Mouse (Mus musculus) ovary, postnatal 10 days (tissue): ENCODE measurements around the gene Slc2a9.

Source experiments
- DNase-seq: peaks from one replicate; pipeline ENCODE4 v3.0.0; 2022; ENCODE audit warnings: low spot score

Slc2a9 gene

DNA sequence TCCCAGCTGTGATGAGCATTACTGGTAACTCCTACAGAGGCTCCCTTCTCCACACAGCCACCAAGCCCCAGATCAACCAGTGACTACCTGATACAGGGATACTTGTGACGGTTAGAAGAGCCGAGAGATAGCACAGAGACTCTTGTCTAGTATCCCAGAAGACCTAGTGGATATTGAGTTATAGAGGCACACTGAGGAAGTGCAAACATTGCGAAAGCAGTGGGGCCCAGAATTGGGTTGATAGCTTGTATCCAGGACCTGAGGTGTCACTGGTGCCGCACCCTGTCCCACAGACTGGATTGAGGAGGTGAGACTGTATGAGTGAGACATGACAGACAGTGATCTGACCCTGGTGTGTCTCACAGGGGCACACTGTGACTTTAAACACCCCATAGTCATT, at the start of gene Slc2a9:
TSS of gene Slc2a9 (minus strand) at position 152 of the 400 bp plus-strand sequence.
- DNase-seq, result no peak

DNA sequence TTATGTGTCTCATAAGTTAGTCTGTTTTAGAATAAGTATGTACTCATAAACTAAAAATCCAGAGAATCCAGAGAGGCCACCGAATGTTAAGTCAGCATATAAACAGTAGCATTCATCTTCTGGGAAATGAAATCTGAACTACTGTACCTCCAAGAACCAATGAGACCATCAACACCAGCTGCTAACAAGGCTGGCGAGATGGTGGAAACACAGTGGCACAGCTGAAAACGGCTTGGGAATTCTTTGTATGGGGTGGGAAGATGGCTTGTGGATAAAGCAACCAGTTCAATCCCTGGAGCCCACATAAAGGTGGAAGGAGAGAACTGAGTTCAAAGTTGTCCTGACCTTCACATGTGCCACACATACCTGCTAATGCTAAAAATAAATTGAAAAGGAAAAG, 49.7 kb upstream of the Slc2a9 start:
- no peak for DNase-seq

DNA sequence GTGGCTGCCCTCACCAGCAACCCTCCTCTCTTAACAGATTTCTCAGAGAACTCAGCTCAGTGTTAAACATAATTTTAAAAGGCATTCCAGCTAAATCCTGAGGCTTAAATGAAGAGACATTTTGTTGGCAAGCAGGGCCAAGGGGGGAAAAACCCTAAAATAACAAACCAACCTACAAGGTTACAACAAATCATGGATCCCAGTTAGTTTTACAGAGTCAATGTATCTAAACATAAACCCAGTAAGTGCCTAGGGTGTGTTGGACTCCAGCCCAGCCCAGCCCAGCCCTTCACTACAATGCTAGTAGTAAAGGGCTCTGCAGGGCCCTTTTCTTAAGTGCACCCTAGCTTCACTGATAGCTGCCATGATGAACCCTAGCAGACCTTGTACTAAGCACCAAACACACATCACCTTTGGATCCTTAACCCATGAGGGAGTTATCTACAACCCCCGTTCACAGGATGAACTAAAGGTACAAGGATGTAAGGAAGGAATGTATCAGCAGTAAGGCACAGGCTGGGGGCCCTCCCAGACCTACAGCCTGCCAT, 47.4 kb upstream of the Slc2a9 start:
- no peak for DNase-seq

DNA sequence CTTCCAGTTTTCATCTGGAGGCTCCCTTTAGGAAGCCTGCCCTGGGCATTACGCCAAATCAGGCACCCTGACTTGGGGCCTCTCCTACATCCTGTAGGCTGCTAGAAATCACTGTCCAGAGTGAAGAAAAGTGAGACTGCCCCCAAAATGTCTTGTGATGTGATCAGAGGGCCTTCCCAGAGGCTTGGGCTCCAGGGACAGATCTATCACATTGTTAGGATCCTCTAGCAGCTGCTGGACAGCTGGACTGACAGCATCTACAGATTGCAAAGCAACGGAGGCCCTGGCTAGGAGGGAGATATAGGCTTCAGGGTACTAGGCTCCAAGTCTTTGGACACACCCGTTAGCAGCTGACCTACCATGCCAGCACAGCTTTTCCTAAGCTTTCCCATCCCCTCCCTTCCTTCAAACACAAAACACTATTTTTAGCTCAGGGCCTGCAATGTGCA, 46.5 kb upstream of the Slc2a9 start:
- DNase-seq, result no peak

DNA sequence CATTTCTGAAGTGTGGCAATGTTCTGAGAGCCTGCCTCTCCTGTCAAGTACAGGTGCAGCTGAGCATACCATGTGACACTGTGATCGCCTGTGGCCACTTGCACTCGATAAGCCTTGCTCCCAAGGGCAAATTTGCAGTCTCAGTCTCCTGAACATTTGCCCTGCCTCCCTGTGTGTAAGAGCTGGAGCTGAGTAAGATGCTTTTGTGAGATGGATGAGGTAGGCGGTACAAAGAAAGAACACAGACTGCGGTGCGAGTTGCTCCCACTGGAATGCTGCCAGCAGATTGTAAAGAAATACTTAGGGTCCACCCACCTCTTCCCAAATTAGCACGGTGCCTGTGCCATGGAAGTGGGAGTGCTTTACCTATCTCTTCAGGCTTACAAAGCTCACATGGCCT, 44.4 kb upstream of the Slc2a9 start:
- no peak for DNase-seq

DNA sequence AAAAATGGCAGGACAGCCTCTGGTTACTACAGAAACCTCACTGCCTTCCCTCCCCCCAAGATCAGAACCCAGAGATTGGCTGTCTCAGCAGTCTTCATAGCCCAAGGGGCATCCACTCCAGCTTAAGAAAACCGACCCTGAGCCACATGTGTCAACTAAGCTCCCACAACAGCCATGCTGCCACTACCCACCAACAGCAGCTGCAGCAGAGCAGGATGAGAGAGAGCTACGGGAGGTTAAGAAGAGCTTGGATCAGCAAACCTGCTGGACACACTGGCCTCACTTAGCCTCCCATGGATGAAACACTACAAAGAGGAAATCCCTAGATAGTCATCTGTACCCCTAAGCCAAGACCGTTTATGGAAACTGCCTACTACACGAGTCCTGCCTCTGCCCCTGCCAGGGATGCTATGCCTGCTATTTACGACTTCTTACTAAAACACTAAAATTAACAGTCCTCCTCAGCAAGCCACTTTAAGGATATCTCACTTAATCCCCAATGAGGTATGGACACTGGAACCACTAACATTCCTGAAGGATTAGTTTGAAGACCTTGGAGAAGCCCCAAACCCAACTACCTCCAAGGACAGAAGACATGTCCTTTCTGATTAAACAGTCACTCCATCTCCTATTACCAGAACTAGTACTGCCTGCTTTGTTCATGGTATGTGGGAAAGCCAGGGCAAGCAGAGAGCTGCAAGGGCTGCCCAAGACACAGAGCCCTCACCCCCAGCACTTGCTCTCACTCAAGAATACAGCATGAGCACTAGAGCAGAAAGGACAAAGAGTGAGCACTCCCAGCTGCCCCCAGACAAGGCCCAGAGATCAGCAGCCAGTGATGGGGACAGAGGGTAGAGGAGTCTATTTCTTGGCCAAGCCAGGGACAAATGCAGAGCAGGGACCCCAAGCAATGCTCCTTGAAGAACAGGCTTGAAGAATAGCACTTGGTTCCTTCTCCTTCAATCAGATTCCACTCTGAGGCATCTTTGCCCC, 41.8 kb upstream of the Slc2a9 start:
- DNase-seq, result no peak

DNA sequence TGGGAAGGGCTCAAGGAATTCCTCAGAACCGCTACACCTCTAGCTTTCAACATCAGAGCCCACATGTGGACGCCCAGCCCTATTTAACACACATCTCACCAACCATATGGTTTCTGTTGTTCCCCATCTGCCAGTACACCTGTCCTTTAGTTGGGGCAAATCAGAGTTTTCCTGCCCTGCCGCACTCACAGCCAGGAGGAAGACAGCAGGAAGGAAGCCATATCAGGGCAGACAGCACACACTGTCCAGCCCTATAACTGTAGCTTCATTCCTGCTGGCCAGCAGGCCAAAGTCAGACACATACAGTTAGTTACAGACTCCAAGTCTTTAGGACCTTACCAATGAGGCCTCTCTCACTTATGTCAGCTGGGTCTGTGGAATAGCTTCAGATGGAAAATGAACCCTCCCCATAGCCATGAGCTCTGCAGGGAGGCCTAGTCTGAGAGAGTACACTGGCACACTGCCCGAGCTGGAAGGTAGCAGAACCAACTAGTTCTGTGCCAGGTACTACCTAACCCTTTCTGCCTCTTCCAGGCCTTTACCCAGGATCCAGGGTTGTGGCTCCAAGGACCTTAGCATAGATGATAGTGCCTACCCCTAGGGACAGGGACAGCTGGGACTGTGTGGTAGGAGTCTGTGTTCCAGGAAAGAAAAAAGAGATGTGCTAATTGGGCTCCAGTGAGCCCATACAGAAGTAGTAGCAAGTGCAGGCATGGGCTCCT, 40.7 kb upstream of the Slc2a9 start:
- no peak for DNase-seq

DNA sequence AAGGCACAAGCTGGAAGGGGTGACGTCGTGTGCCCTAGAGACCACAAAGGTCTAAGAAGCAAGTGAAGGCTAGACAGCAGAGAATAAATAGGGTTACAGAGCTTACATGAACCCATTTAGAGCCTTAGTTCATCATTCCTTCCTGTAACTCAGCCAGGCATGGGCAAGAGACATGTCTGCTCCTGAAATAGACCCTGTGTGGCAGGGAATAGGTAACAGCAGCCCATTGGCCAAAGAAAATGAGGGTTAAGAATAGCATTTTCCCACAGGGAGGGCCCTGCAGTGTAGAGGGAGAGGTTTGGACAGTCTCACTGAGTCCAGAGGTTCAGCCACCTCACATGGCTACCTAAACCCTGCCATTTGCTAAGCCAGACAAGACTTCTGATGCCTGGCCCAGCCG, 38.8 kb upstream of the Slc2a9 start:
- DNase-seq, result no peak

DNA sequence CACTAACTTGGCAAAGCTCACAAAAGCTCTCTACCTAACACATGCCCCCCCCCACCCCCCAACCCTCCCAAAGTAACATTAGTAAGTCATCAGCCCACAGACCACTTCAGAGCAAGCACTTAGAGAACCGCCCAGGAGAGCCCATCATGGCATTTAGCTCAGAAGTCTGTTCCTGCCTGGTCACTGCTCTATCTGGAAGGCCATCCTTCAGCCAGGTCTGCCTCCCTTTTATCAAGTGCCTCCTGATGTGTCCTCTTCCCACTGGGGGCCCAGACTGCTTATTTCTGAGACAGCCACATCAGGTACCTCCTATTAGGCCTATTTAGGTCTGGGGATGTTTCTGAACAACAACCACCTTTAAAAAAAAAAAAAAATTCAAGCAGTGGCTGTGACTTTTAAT, 38.0 kb upstream of the Slc2a9 start:
- DNase-seq, result no peak

DNA sequence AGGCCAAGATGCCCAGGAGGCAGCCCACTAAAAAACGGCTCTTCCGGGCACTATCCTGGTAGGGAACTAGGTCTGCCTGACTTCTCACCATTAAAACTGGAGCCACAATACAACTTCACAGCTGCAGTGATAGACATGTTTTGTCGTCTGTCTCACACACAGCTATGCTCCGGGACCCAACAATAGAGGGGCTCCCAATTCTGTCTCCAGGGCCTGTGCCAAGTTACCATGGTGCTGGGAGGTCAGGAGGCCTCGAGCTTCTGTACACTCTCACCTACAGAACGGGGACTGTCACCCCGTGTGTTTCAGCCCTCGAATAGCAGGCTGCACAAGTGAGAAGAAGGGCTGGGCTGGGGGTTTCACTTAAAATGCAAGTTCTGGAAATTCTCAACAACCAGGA, 35.6 kb upstream of the Slc2a9 start:
- DNase-seq, result no peak

DNA sequence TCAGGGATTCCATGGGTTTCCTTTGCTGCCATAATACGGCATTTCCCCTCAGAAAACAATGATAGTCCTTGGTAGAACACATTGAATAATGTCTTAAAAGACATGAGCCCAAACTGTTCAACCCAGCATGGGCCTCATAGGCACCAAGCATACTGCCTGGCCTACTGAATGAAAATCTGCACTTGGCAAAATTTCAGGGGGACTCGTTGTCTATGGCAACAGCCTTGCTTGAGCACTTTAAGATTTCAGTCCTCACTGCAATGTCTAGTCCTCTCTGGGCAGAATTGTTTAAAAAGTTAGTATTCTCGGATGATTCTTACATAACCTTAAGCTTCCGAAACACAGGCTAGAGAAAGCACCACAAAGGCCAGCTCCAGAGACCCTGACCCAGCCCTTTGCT, 34.9 kb upstream of the Slc2a9 start:
- no peak for DNase-seq

DNA sequence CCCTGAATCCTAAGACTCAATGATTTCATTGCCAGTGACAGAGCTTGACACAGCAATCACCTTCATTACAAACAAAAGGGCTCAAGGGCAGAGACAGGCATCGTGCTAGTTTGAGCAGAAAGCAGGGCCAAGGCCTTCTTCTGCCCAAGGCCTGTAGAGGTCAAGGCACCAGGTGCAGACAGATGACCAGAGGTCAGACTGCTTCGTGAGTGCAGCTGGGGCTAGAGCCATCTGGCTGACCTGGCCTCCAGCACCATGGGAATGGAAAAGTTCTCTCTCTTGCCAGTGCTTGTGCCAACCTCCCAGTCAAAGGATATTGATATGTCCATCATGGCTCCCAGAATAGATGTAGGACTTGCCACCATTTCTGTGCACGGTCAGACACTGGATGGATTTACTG, 33.9 kb upstream of the Slc2a9 start:
- no peak for DNase-seq

DNA sequence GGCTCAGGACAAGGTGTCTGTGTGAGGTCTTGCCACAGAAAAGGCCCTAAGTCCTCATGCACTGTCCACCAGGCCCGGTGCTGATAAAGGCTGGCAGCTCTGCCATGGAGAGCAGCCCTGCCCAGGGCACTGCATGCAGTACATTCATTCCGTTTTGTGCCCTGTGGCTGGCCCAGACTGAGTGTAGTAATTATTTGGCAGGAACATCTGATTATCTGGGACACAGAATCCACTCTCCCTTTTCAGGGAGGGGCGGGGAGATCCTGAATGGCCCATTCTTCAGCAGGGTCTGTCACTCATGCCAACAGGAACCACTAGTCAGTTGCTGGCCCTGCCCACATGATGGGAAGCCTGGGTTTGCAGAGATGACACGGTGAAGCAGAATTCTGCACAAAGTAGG, 29.1 kb upstream of the Slc2a9 start:
- DNase-seq, result no peak

DNA sequence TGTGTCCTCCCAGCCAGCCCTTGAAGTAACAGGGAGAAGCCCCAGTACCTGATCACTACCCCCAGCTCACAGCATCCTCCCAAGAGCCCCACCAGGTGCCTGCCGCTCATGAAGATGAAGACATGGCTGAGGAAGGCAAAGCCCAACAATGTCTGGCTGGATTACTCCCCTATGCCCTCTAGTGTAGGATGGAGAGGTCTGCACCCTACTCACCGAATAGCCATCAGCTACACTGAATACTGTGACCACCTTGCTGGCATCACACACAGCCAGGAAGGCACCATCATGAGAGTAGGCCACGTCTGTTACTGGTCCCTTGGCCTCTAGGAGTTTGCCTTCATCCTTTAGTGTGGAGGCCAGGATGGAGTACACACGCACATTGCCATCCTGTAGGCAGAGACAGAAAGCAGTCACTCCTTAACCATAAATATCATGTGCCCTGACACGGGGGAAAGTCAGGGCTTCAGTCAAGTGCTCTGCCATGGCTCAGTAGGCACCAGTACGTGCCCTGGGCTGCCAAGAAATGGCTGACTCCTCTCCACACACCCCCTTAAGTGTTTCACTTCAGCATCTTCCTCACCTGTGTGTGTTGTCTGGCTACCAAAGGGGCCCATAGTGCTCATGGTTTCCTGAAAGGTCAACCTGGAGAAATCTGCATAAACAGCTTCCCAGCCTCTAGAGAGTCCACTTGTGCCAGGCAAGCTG, 26.9 kb upstream of the Slc2a9 start:
- no peak for DNase-seq

DNA sequence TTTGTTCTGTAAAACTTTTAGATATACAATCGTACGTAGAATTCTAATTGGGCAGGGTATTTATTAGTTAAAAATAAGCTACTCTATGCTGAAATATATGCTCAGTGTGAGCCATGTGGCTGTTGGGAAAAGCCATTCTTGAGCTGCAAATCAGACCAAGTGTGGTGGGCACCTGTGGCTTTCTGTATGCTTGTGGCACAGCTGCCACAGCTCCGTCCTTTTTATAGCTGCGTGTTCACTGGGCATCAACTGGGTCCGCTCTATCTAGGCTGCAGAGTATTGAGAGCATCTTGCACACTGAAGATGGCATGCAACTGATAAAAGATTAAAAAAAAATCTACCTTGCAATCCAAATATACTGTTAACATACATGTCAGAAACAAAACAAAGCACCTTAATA, 20.0 kb upstream of the Slc2a9 start:
- DNase-seq, result no peak

DNA sequence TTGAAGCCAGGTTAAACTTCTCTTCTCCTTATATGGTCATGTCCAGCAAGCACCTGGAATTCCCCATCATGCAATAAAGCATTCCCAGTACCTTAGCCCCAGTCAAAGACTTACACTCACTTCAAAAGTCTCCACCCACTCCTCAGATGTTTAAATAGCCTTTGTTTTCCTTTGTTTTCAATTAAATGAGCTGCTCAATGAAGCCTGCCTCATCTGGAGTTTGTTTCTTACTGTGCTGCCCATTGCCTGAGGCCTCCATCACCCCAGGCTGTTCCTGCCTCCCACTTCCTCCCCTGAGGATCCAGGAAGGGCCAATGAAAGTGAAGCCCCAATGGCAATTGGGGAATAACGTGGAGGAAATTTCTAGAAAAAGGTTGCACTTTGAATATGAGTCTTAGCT, 17.9 kb upstream of the Slc2a9 start:
- DNase-seq, result no peak

DNA sequence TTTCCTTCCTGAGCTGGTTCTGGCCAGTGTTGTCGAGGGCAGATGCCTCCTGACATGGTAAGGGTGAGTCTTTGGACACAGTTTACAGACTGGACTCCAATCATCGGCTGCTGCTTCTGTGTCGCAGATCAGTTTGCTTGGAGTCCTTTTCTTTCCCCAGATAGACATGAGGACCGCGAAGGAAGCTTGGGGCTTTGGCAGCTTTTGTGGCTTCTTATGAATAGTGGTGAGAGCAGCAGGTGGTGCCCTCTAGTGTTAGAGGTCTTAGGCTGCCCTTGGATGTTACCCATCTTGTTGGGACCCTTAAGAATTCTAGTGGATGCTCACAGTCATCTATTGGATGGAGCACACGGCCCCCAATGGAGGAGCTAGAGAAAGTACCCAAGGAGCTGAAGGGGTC, 13.3 kb upstream of the Slc2a9 start:
- no peak for DNase-seq

DNA sequence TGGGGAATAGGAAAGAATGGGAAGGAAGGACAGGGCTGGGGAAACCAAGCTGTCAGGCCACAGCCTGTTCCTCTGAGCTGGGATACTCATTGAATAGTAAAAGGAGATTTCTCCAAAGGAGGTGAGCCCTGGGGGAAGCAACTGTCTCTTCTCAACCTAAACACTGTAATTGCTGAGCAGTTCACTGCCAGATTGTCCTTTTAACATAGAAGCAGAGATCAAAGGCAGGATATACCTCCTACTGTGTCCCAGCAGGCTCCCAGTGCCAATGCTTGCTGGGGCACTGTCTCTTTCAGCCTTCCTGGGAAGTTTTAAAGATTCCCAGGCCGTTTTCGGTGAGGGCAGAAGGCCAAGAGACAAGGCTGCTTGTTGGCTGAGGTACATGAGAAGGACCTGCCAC, 10.0 kb upstream of the Slc2a9 start:
- DNase-seq, result no peak

DNA sequence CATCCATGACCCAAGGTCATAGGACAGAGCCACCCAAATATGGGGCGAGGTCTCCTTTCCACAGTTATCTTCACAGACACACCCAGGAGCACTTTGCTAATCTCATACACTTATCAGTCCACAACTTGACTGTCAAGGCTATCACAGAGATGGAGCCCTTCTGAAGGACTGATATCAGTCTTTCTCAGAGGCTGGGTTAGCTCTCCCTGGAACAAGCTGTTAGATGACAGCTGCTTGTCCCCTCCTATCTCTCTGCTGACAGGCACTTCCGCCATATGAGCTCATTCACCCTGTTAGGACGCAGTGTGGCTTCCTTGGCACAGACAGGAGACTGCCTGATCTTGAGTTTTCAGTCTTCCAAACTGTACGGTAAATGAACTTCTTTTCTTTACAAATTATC, 6.6 kb upstream of the Slc2a9 start:
- DNase-seq, result no peak

DNA sequence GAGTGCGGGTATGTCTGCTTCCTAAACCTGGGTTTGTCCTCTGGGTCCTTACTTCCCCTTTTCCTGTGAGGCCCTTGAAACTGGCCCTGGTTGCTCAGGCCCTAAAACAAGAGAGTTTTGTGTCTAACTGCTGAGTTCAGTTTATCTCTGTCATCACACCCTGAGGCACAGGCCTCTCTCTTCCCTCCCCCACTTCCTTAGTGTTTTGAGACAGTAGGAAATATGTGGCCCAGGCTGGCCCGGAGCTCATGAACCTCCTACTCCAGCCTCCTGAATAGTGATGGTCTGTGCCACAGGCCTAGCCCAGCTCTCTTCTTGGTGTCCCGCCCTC, 2.5 kb upstream of the Slc2a9 start:
- DNase-seq, result no peak

DNA sequence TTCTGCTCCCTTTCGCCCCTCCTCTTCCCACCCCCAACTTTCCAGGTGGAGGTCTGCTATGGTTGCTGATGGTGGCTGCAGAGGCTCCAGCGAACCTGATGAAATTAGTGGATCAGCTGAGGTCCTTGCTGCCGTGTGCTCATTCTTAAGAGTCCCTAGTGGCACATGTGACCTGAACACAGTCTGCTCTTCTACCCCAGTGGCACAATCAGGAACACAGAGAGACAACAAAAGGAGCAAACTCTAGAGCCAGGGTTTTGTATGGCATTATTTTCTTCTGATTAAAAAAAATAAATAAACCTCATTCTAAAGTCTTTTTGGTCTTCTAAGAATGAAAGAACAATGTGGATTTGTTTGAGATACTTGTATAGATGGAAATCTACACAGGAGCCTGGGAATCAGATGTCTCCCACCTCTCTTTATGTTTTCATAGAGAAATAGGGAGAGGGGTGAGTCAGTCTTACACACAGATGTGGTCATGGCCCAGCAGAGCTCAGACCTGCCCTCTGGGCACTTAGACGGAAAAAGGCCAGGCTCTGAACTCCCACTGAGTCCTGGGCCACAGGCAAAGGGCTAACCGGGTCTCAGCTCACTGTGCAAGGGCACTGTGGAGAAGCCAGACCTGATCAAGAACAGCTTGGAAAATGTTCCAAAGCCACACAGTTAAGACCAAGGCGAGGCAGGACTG, 1.9 kb upstream of the Slc2a9 start:
- DNase-seq, result no peak

DNA sequence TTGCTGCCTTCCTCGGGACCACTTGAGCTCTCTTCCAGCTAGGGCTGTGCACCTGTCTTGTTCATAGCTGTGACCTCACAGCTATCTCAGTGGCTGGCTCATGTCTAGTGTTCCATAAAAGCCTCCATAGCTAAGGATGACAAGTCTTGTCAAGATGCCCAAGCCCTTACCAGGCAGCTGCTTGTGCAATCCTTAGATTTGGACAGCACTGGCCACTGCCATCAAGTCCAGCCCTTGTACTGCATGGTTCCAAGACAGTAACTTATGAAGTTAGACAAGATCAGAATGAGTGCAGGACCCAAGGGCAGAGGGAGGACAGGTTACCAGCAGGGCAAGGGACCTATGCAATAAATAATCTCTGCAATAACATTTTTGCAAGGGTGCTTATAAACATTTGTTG, 1.2 kb upstream of the Slc2a9 start:
- DNase-seq, result no peak
